In genomic region chr19:6529265-6529985, GRCm38 (mm10) we compare ENCODE assay signal across 8 mouse cellular contexts. TPM values are rescaled to one million over a fixed set of nuclear protein-coding genes. Genes with fewer than 3 reads are reported as not detected.
DNase-seq lines count a peak whose midpoint lies in the region; ATAC-seq and TF ChIP-seq lines count a peak whose summit lies in the region.
"Had no signal": no experiment of that assay in that cellular context is flagged by ENCODE, and none has a peak within 500 bp of the region (broad histone marks: within the 10 kb centered on the region; RNA-seq: fewer than 3 reads in every experiment).

No protein-coding gene starts in this region.

- H3K4me1 ChIP-seq in ES-E14 (ENCODE audit: control insufficient read depth in 2 of 2, insufficient read depth in 2 of 2, low read length in 2 of 2, poor library complexity in 1 of 2) = peaks cover 2 to 14% of the 10 kb centered on the region in 2 experiments; a peak in 2 of 4 replicates
- H3K4me1 ChIP-seq in hindbrain, embryonic 13.5 days (replicated peaks) = peaks cover 68% of the 10 kb centered on the region

- WGBS in hindbrain, embryonic 13.5 days = 63% methylated on average over 14 of the region's 14 CpGs

- no peaks in the 10 kb centered on the region for H3K9me3 ChIP-seq in ES-E14 (ENCODE audit: control insufficient read depth, insufficient read depth, low read depth, low read length)
- H3K9me3 ChIP-seq in hindbrain, embryonic 13.5 days = no peaks in the 10 kb centered on the region
- H3K9me3 ChIP-seq: embryonic facial prominence, embryonic 15.5 days had no signal

- peak overlapping the region; percentile 64; the same call in 1 of the 2 replicates for H3K4me2 ChIP-seq in hindbrain, embryonic 13.5 days
- H3K4me2 ChIP-seq: embryonic facial prominence, embryonic 15.5 days had no signal

- H3K27ac ChIP-seq in ES-E14 (ENCODE audit: insufficient read depth, low read depth, low read length, poor library complexity, severe bottlenecking) = no peak overlapping the region
- peak overlapping the region; percentile 69 for H3K27ac ChIP-seq in hindbrain, embryonic 13.5 days
- H3K27ac ChIP-seq: embryonic facial prominence, embryonic 15.5 days had no signal

- intact Hi-C loops in gastrocnemius, postnatal 36 days (cut with DNase I) = no loop called here

- TF ChIP-seq CTCF in brain, embryonic 14.5 days (IDR thresholded peaks at IDR 0.05; ENCODE audit: borderline replicate concordance, extremely low read depth, insufficient read depth, insufficient read length) = peak; percentile 17; the same call in 1 of the 2 replicates

- no peaks in the 10 kb centered on the region for H3K27me3 ChIP-seq in hindbrain, embryonic 13.5 days

- H3K9ac ChIP-seq in ES-E14 (ENCODE audit: insufficient read depth, low read depth, low read length, poor library complexity, severe bottlenecking) = peak overlapping the region; percentile 11
- no peak overlapping the region; the same call in 1 of the 2 replicates for H3K9ac ChIP-seq in hindbrain, embryonic 13.5 days
- H3K9ac ChIP-seq: embryonic facial prominence, embryonic 15.5 days had no signal

- peak overlapping the region; percentile 38 to 53 for H3K4me3 ChIP-seq in ES-E14 (ENCODE audit: insufficient read depth in 1 of 2, low read depth in 1 of 2, low read length in 2 of 2, poor library complexity in 1 of 2, severe bottlenecking in 1 of 2)
- H3K4me3 ChIP-seq in hindbrain, embryonic 13.5 days = no peak overlapping the region
- H3K4me3 ChIP-seq: embryonic facial prominence, embryonic 15.5 days had no signal

- no peak for TF ChIP-seq POLR2A in brain, embryonic 14.5 days (IDR thresholded peaks at IDR 0.05; ENCODE audit: borderline replicate concordance, extremely low read depth, insufficient read depth, insufficient read length, poor library complexity, severe bottlenecking)

- in situ Hi-C loops in ES-E14 (cut with MboI; ENCODE audit: low sequenced_read_pairs in 2 of 2, unreplicated experiment in 2 of 2) = no loop called here

- H3K36me3 ChIP-seq in ES-E14 (ENCODE audit: control insufficient read depth, insufficient read depth, low read length, poor library complexity, severe bottlenecking) = no peaks in the 10 kb centered on the region
- peaks cover 37% of the 10 kb centered on the region for H3K36me3 ChIP-seq in hindbrain, embryonic 13.5 days
- H3K36me3 ChIP-seq: embryonic facial prominence, embryonic 15.5 days had no signal

- peak; percentile 11 for ATAC-seq in hindbrain, embryonic 13.5 days (ENCODE audit: low FRiP score)

- peak; percentile 67 for DNase-seq in ES-E14 (ENCODE audit: low read depth, low spot score)
- DNase-seq in brain, embryonic 14.5 days (ENCODE audit: low read depth) = peak; percentile 90
- DNase-seq in lung, postnatal 10 days = peak; percentile 47
- peak; percentile 64 for DNase-seq in yolk sac, embryonic 10.5 days (ENCODE audit: low spot score)
- DNase-seq in thymus, postnatal 25 days = no peak
- DNase-seq in gastrocnemius, postnatal 36 days = no peak

TF ChIP-seq in ES-E14, 5 proteins besides CTCF, POLR2A, EP300 and RAD21:
- peak; percentile 95 for TF ChIP-seq HCFC1 (IDR thresholded peaks at IDR 0.05; ENCODE audit: borderline replicate concordance, insufficient read depth, low read length)
- no peak for TF ChIP-seq CHD2 (IDR thresholded peaks at IDR 0.05; ENCODE audit: low read depth, low read length)

RNA-seq across cellular contexts. Expression of gene Slc22a12, which starts 13.4 kb away (rescaled TPM):
- total RNA-seq in ES-E14 (2012; rRNA removed) = not detected in 2 replicates
- polyA plus RNA-seq in brain, embryonic 14.5 days (2012; rRNA removed) = not detected in 2 replicates
- polyA plus RNA-seq in hindbrain, embryonic 13.5 days (2015; fragmentation: Nextera tagmentation; extraction: Ambion mirVana) = 0.10 and 0.23 TPM in 2 replicates
- total RNA-seq in gastrocnemius, postnatal 36 days (2021) = not detected
- polyA plus RNA-seq: embryonic facial prominence, embryonic 15.5 days had no signal

Comparison
In these comparisons a context has a peak if more than half of its experiments do, and no peak if none do; other contexts are left out.
1. DNase-seq: peak in ES-E14 (single experiment), brain, embryonic 14.5 days (single experiment), lung, postnatal 10 days (single experiment) and yolk sac, embryonic 10.5 days (single experiment); none in thymus, postnatal 25 days (single experiment) and gastrocnemius, postnatal 36 days (0 of 2).